Mouse (Mus musculus) embryonic facial prominence, embryonic 13.5 days (tissue): ENCODE measurements around the gene Tmem221. TPM values are rescaled to one million over a fixed set of nuclear protein-coding genes. Genes with fewer than 3 reads are reported as not detected.
"Not testable (repeated sequence)": the region's sequence is repeated elsewhere in the genome, so short reads cannot be mapped to it uniquely, and the experiment has no call there.

Experiments
- ATAC-seq: fragments of 200-750 bp; cut with Nextera tagmentation; 2 replicates; pipeline ENCODE4 v1.8.0; 2017; ENCODE audit warnings: low read depth; ENCODE audit not compliant: insufficient number of reproducible peaks, insufficient read depth, low FRiP score, low TSS enrichment
- H3K27ac ChIP-seq: fragments of 300-500 bp; sonication (generic); 2 replicates; pipeline ENCODE4 v1.5.1; 2015; ENCODE audit warnings: moderate library complexity, mild to moderate bottlenecking, inconsistent platforms
- H3K27me3 ChIP-seq: fragments of 300-500 bp; sonication (generic); 2 replicates; pipeline ENCODE4 v1.6.1; 2015; ENCODE audit warnings: mild to moderate bottlenecking, inconsistent platforms
- H3K36me3 ChIP-seq: fragments of 300-500 bp; sonication (generic); 2 replicates; pipeline ENCODE4 v1.6.1; 2015; ENCODE audit warnings: mild to moderate bottlenecking, inconsistent platforms
- H3K4me1 ChIP-seq: fragments of 300-500 bp; sonication (generic); 2 replicates; pipeline ENCODE4 v1.6.1; 2015; ENCODE audit warnings: inconsistent platforms
- H3K4me2 ChIP-seq: fragments of 300-500 bp; sonication (generic); 2 replicates; pipeline ENCODE4 v1.6.1; 2015; ENCODE audit warnings: moderate library complexity, mild to moderate bottlenecking, inconsistent platforms
- H3K4me3 ChIP-seq: fragments of 300-500 bp; sonication (generic); 2 replicates; pipeline ENCODE4 v1.5.1; 2015; ENCODE audit warnings: mild to moderate bottlenecking, inconsistent platforms
- H3K9ac ChIP-seq: fragments of 300-500 bp; sonication (generic); 2 replicates; pipeline ENCODE4 v1.6.1; 2015; ENCODE audit warnings: mild to moderate bottlenecking, inconsistent platforms
- H3K9me3 ChIP-seq: fragments of 300-500 bp; sonication (generic); 2 replicates; pipeline ENCODE4 v1.6.1; 2016; ENCODE audit warnings: inconsistent platforms
- WGBS: fragments of 180-500 bp; shearing (Covaris S2); methylation state at CpG from one replicate; pipeline ENCODE4 v1.1.7; 2015; ENCODE audit warnings: mixed read lengths; 5-methylcytosine and 5-hydroxymethylcytosine counted together
- polyA plus RNA-seq: library from polyadenylated mRNA; unstranded; fragments of >200 nt; fragmentation: Nextera tagmentation; extraction: Ambion mirVana; gene quantifications from 2 replicates; pipeline ENCODE4 v1.2.1, GENCODE M21; 2015

Gene Tmem221
- polyA plus RNA-seq, 1 experiment from 2014 or later, result 0.55 TPM

- 0 out of 2 replicates have a peak, but pooled peaks cover 9% of the 10 kb centered on the region for H3K27me3 ChIP-seq
- H3K4me2 ChIP-seq, result peak within 1 kb of the TSS; percentile 66
- no peaks in the 10 kb centered on the region for H3K9me3 ChIP-seq
- peaks cover 14% of the 10 kb centered on the region for H3K4me1 ChIP-seq
- peak within 1 kb of the TSS; percentile 63; the same call in 1 of the 2 replicates for H3K27ac ChIP-seq
- peak within 1 kb of the TSS; percentile 46 for H3K4me3 ChIP-seq
- peak within 1 kb of the TSS; percentile 69 for H3K9ac ChIP-seq
- WGBS, result 3% methylated on average over 37 of the region's 37 CpGs
- H3K36me3 ChIP-seq, result no peaks in the 10 kb centered on the region
- ATAC-seq, result no peak
These were observed 21.4 kb downstream of the Tmem221 start, which contains the start of gene Bst2 for GRCm38 (mm10) chr8:71537028-71537867. TSS of gene Bst2 (minus strand) at chr8:71537456.

GRCm38 (mm10) chr8:71535663-71536062, 23.0 kb downstream of the Tmem221 start:
- H3K4me3 ChIP-seq, result no peak overlapping the region
- H3K4me2 ChIP-seq, result no peak overlapping the region
- H3K27me3 ChIP-seq, result 0 out of 2 replicates have a peak, but pooled peaks cover 9% of the 10 kb centered on the region
- H3K9ac ChIP-seq, result no peak overlapping the region
- no peak overlapping the region for H3K27ac ChIP-seq
- H3K36me3 ChIP-seq, result no peaks in the 10 kb centered on the region
- no peaks in the 10 kb centered on the region for H3K9me3 ChIP-seq
- H3K4me1 ChIP-seq, result peaks cover 14% of the 10 kb centered on the region
- 56% methylated on average over 5 of the region's 5 CpGs for WGBS
- ATAC-seq, result no peak

GRCm38 (mm10) chr8:71534263-71534810, 24.3 kb downstream of the Tmem221 start:
- Histone ChIP-seq H3K27ac (no peak overlapping the region), H3K4me2 (no peak overlapping the region), H3K9me3 (no peaks in the 10 kb centered on the region), H3K4me1 (peaks cover 14% of the 10 kb centered on the region), H3K4me3 (no peak overlapping the region), H3K36me3 (no peaks in the 10 kb centered on the region), H3K27me3 (0 out of 2 replicates have a peak, but pooled peaks cover 9% of the 10 kb centered on the region), H3K9ac (no peak overlapping the region)
- 41% methylated on average over 3 of the region's 3 CpGs for WGBS
- ATAC-seq, result no peak

- not testable (repeated sequence) for H3K4me1 ChIP-seq, H3K4me2 ChIP-seq, ATAC-seq, H3K4me3 ChIP-seq, H3K9ac ChIP-seq, H3K9me3 ChIP-seq, H3K27ac ChIP-seq, H3K36me3 ChIP-seq
- peaks cover 28% of the 10 kb centered on the region for H3K27me3 ChIP-seq
- 62% methylated on average over 6 of the region's 12 CpGs for WGBS
These were observed 27.8 kb downstream of the Tmem221 start for GRCm38 (mm10) chr8:71530735-71531467.

GRCm38 (mm10) chr8:71528362-71529073, 30.2 kb downstream of the Tmem221 start:
- H3K27ac ChIP-seq, result peak overlapping the region; percentile 51; the same call in 1 of the 2 replicates
- peaks cover 52% of the 10 kb centered on the region for H3K27me3 ChIP-seq
- ATAC-seq, result no peak
- H3K4me1 ChIP-seq, result peaks cover 7% of the 10 kb centered on the region; the same call in 1 of the 2 replicates
- WGBS, result 79% methylated on average over 11 of the region's 11 CpGs
- H3K4me3 ChIP-seq, result no peak overlapping the region
- H3K36me3 ChIP-seq, result no peaks in the 10 kb centered on the region
- H3K4me2 ChIP-seq, result no peak overlapping the region
- no peaks in the 10 kb centered on the region for H3K9me3 ChIP-seq
- no peak overlapping the region for H3K9ac ChIP-seq

- H3K36me3 ChIP-seq, result no peaks in the 10 kb centered on the region
- ATAC-seq, result no peak
- peaks cover 7% of the 10 kb centered on the region; the same call in 1 of the 2 replicates for H3K4me1 ChIP-seq
- H3K27me3 ChIP-seq, result peaks cover 58% of the 10 kb centered on the region
- H3K9me3 ChIP-seq, result no peaks in the 10 kb centered on the region
- no peak overlapping the region for H3K9ac ChIP-seq
- no peak overlapping the region for H3K27ac ChIP-seq
- H3K4me2 ChIP-seq, result no peak overlapping the region
- 46% methylated on average over 3 of the region's 3 CpGs for WGBS
- no peak overlapping the region for H3K4me3 ChIP-seq
These were observed 31.4 kb downstream of the Tmem221 start for GRCm38 (mm10) chr8:71527162-71527870.

GRCm38 (mm10) chr8:71526272-71526671, 32.4 kb downstream of the Tmem221 start:
- no peak for ATAC-seq
- 9% methylated on average over 6 of the region's 6 CpGs for WGBS
- peaks cover 59% of the 10 kb centered on the region for H3K27me3 ChIP-seq
- no peaks in the 10 kb centered on the region for H3K9me3 ChIP-seq
- H3K4me1 ChIP-seq, result peaks cover 7% of the 10 kb centered on the region; the same call in 1 of the 2 replicates
- H3K9ac ChIP-seq, result no peak overlapping the region
- 0 out of 2 replicates have a peak overlapping the region, but pooled peaks have one; percentile 33 for H3K27ac ChIP-seq
- H3K4me3 ChIP-seq, result no peak overlapping the region
- no peak overlapping the region for H3K4me2 ChIP-seq
- no peaks in the 10 kb centered on the region for H3K36me3 ChIP-seq

GRCm38 (mm10) chr8:71525226-71526050, 33.2 kb downstream of the Tmem221 start, which contains the start of gene Ccdc194:
TSS of gene Ccdc194 (minus strand) at chr8:71525711.
- no peaks in the 10 kb centered on the region for H3K9me3 ChIP-seq
- peaks cover 59% of the 10 kb centered on the region for H3K27me3 ChIP-seq
- peak within 1 kb of the TSS; percentile 33; the same call in 1 of the 2 replicates for H3K9ac ChIP-seq
- peak within 1 kb of the TSS; percentile 21; the same call in 1 of the 2 replicates for H3K4me2 ChIP-seq
- peak within 1 kb of the TSS; percentile 17 for H3K4me3 ChIP-seq
- 7% methylated on average over 46 of the region's 46 CpGs for WGBS
- peaks cover 7% of the 10 kb centered on the region; the same call in 1 of the 2 replicates for H3K4me1 ChIP-seq
- 0 out of 2 replicates have a peak within 1 kb of the TSS, but pooled peaks have one; percentile 33 for H3K27ac ChIP-seq
- ATAC-seq, result no peak
- no peaks in the 10 kb centered on the region for H3K36me3 ChIP-seq

- peak; percentile 54; the same call in 1 of the 2 replicates for ATAC-seq
- 2% methylated on average over 17 of the region's 17 CpGs for WGBS
These were observed 37.0 kb downstream of the Tmem221 start for GRCm38 (mm10) chr8:71521634-71522033.

More at GRCm38 (mm10) chr8:71521634-71522033, 37.0 kb downstream of the Tmem221 start:
- Histone ChIP-seq H3K27ac (no peak overlapping the region), H3K36me3 (no peaks in the 10 kb centered on the region), H3K4me3 (peak overlapping the region; percentile 15), H3K9me3 (no peaks in the 10 kb centered on the region), H3K27me3 (peaks cover 38% of the 10 kb centered on the region), H3K4me2 (peak overlapping the region; percentile 44), H3K9ac (0 out of 2 replicates have a peak overlapping the region, but pooled peaks have one; percentile 8), H3K4me1 (peaks cover 11% of the 10 kb centered on the region; the same call in 1 of the 2 replicates)
